Mouse (Mus musculus): Measurements from ENCODE around the gene Dlst. TPM values are rescaled to one million over a fixed set of nuclear protein-coding genes. Genes with fewer than 3 reads are reported as not detected.
A peak's percentile ranks its signal among the peaks of the same experiment; 100 is the strongest.

Gene Dlst
- total RNA-seq, 2 experiments from 2014 or later: 248 to 258 TPM

DNA sequence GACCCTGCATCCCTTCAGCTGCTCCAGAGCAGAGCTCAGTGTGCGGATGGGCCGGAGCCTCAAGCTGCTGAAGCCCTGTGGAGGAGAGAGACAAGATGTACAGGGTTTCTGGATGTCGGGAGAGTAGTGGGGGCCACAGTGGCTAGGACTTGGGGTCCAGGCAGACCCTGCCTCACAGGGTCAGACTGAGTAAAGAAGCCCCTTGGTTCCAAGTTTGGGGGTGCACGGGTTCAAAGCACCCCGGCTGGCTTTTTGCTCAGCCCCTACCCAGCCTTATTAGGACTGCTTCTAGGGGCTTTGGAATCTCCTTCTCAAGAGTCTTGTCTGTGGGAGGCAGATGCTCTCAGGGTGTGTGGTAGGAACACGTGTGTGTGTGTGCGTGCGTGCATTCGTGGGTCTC lies 36.2 kb downstream of the Dlst start:
- no peak for DNase-seq (ENCODE audit: low spot score in 2 of 2)

DNA sequence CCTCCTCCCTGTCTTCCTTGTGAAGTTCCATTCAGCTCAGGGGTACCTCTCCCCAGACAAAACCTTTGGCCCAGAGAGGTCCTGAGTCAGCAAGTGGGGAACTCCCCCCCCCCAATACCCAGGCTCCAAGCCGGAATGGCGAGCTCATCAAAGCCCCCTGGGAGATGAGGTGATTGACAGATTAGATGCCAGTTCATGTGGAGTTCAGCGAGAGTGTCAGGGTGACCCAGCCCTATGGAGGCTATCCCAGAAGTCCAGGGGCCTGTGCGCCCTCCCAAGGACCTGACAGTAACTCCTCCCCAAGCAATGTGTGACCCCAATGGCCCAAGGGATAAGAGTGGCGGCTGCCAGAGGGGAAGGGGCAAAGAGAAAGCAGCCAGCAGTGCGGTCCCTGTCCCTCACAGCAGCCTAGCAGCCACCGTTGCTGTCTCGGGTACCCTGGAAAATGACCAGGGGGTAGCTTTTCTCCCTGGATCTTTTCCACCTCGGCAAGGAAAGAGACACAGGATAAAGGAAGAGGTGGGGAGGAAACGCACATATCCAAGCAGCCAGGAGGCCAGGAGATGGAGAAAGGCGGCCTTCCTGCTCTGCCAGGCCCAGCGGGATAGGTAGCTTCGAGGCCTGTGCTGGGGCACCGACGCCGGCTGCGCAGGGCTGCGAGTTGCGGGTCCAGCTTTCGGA lies 39.8 kb downstream of the Dlst start:
- DNase-seq (ENCODE audit: low spot score in 2 of 2): no peak

DNA sequence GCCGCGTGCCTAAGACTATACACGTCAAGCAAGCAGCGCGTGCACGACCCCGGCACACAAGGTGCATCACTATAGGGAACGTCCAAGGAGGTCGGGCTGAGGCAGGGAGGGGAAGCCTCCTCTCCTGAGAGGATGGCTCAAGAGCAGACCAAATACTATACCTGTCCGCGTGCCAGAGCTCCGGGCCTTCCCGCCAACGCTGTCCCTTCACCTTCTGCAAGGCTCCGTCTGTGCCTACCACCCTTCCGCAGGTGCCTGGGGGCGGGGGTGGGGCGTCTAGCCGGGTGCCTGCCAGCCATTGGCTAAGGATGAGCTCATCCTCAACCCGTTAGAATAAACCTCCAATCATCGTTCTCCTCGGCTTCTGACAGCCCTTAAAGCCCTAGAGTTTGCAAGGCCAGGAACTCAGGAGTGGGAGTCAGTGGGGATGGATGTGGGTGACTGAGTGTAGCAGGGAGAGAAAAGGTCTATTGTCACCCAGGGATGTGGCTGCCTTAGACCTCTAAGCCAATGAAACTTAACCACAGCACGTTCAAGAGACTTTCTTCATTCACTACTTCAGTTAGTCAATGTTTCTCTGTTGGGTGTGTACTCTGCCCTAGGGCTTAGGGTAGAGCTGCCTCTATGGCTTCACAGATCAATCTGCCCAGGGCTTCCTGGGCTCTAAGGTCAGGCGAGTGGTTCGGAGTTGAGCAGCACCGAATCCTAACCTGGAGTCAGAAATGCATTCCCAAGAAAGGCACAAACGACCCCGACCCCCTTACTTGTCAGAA lies 40.6 kb downstream of the Dlst start, which contains the start of gene Rps6kl1:
Gene Rps6kl1, minus strand, starts transcription at position 263 of the 773 bp plus-strand sequence.
- DNase-seq (ENCODE audit: low spot score in 2 of 2): no peak

DNA sequence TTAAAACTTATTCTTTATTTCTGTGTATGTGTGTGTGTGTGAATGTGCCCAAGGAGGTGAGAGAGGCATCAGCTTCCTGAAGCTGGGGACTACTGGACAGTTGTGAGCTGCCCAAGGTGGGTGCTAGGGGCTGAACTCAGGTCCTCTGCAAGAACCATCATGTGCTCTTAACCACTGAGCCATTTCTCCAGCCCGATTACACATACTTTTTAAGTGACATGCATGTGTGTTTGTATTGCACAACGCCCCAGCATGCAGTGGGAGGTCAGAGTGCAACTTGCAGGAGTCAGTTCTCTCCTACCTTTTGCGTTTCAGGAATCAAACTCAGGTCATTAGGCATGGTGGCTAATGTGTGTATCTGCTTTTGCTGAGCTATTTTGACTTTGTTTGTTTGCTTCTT lies 42.4 kb downstream of the Dlst start:
- DNase-seq (ENCODE audit: low spot score in 2 of 2): no peak

DNA sequence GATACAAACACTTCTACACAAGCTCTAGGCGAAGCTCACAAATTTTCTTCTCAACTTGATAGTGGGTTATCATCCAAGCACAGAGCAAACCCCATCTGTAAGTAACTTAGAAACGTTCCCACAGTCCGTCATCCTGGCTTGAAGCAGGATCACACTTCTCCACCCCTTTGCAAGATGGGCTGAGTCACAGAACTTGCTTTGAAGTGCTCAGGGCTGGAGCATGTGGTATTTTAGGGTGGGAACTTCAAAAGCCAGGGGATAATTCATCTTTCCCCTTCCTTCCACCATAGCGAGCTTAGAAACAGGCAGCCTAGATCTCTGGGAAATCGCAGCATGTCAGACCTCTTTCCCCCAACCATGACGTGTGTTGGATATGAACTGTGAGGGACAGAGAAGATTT lies 45.7 kb downstream of the Dlst start:
- no peak for DNase-seq (ENCODE audit: low spot score in 2 of 2)

DNA sequence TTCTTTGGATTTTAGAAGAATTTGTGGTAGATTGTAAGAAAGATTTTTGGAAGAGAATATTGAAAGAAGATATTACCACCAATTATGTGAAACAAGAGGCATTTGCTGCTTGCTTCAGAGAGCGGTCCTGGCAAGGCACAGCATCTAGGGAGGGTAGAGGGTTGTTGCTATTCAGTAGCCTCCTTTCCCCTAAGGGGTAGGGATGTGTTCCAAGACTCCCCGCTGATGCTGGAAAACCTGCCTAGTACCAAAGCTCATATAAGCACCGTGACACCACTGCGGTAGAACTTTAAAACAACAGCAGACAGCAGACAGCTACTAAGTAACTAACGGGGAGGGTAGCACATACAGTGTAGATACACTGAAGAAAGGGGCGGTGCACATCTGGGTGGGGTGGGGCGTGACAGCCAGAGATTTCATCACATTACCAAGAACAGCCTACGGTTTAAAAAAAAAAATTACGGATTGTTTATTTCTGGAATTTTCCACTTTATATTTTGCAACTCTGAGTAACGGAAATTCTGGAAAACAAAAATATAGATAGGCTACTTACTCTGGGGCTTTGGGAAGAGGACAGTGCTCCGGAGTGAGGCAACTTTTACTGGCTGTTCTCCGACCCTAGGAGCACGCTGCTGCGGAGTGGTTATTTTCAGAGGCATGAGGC lies 47.3 kb downstream of the Dlst start:
- DNase-seq (ENCODE audit: low spot score in 2 of 2): no peak

DNA sequence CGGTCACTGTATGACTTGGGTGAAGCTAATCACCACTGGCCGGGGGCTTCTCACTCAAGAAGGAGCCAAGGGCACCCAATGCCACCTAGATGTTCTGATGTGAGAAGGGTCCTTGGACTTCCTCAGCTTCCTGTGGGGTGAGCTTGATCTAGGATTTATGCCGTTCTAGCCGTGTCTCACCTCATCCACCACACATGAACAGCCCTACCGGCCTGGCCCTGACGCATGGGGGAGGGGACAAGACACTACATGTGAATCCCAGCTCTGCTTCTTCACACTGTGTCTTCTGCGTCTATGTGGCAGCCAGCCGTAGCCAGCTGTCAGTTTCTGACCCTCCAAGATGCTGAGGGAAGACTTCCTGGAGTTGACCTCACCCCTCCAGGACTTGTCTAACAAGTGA lies 48.2 kb downstream of the Dlst start:
- no peak for DNase-seq (ENCODE audit: low spot score in 2 of 2)

DNA sequence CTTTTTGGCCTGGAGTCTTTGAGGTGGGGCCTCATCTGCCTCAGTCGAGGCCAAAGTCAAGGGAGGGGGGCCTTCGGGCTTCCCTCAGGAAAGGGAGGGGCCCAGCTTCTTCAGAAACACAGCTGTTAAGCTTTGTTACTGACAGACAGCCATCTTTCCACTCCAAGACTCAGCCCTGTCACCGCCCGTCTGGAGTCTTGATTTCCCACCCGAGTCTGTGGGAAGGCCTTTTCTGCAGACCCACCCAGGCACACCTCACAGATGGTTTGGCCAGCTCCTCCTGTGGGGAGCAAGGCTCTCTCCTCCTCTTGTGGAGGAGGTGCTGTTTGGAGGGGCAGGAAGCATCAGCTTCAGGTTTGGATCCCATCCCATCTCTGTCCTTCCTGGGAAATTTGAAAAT lies 49.0 kb downstream of the Dlst start:
- DNase-seq (ENCODE audit: low spot score in 2 of 2): no peak

DNA sequence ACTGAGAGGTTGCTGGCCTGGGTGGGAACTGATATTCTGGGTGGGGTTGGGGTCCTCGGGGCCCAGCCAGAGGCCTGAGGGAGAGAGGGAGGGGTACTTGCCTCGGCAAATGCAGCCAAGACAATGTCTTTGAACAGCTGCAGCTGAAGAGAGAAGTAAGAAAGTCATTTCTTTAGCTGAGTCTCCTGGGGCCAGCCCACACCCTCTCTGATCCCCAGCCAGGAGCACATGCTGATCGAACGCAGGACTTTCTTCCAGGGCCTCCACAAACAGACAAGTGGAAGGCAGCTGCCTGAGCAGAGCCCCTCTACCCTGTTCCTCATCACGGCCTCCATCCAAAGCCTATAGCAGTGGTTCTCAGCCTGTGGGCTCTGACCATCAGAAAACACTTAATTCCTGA lies 54.4 kb downstream of the Dlst start:
- DNase-seq (ENCODE audit: low spot score in 2 of 2): peak in 1 of 2 experiments; percentile 71

DNA sequence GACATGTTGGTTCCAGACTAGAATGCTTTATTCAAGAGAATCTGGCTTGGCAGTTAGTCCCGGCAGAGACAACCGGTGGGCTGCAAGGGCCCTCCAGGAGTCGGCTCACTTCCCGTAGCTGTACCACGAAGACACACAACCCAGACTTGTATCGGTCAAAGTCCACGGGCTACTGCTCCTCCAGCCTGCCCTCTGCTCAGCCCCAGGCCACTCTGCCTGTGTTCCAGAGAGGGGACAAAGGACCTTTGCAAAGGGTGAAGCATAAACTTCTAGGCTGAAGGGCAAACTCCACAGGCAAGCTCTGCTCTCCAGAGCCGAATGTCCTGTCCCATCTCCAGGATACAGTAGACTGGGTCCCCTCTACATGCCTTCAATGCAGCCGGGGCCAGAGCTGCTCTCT lies 56.0 kb downstream of the Dlst start:
- DNase-seq (ENCODE audit: low spot score in 2 of 2): no peak

DNA sequence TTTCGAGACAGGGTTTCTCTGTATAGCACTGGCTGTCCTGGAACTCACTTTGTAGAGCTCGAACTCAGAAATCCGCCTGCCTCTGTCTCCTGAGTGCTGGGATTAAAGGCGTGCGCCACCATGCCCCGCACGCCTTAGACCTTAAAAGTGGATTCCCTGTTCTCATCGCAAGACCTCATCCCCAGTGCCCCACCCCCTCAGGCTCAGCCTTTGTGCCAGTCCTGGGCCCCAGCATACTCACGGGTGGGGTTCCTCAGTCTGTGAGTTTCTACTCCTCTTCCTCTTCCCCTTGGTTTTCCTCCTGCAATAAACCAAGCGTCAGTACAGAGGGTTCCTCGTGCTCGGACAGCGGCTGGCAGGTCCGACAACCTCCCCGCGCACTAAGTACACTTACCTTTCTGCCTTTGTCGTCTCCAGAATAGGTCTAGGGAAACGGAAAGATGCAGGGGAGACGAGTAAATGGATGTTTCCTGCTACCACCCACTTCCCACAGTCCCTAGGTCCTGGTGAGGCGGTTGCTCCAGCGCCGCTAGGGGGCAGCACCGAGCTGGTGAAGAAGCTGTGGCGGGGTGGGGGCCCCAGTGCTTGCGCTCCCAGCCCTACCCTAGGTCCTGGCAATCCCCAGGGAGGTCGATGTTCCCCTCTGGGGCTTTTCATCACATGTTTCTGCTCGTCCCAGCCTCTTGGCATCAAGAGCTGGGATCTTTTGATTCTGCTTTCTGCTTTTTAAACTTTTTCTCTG lies 58.7 kb downstream of the Dlst start:
- peak; percentile 87 to 91 for DNase-seq (ENCODE audit: low spot score in 2 of 2)

DNA sequence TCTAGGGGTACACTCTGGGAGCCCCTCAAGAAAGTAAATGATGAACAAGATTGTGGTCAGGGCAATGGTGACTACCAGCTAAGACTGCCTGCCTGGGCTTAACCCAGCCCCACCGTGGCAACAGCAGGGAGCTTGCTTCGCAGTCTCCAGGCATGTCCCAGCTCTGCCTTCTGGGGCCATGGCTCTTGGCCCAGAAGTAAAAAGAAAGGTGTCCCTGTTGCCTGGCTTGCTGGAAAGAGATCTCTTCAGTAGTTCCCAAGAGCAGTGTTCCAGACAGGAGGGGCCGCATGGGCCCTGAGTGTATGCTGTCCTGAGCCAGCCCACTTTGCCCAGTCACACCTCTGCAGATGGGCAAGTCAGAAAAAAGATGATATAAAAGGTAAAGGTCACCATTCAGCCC lies 59.2 kb downstream of the Dlst start:
- DNase-seq (ENCODE audit: low spot score in 2 of 2): no peak

DNA sequence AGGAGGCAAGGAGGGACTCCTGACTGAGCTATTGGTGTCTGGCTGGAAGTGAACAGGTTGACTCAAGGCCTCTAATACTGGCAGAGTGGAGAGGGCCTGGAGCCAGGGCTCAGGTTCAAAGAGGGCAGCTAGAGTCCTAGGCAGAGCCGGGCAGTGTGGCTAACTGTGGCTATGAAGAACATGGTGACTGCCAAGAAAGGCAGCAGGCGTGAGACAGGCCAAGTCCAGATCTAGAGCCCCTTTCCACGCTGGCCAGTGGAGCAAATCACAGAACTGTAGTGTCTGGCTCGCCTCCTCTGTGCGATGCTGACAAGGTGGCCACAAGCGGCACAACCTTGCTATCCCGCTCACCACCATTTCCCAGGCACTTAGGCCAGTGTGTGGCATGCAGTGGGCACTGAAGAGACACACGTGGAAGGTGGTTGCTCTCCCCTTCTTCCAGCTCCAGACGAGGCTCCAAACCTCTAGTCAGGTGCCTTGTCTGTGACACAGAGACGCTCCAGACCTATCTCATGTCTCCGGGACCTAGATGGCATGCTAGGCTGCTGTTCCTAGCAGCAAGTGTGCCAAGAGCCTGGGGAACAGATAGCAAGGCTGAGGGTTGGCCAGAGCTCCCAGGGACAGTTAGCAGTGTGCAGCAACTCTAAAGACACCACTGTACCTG lies 59.8 kb downstream of the Dlst start:
- no peak for DNase-seq (ENCODE audit: low spot score in 2 of 2)

DNA sequence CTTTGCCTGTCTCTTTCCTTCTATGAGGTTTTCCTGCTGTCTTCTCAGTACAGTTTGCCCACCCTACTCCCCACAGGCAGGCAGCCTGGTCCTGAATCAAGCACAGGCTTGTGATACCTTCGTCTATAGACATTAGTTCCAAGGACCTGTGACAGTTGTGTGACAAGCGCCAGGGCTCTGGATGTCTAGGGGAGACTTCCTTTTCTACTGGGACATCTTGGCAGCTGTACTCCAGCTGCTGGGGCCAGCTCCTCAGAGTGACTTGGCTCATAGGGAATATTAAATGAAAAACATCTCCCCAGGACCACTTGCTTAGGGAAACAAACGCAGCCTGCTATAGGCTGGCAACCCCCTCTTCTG lies 60.3 kb downstream of the Dlst start:
- no peak for DNase-seq (ENCODE audit: low spot score in 2 of 2)

DNA sequence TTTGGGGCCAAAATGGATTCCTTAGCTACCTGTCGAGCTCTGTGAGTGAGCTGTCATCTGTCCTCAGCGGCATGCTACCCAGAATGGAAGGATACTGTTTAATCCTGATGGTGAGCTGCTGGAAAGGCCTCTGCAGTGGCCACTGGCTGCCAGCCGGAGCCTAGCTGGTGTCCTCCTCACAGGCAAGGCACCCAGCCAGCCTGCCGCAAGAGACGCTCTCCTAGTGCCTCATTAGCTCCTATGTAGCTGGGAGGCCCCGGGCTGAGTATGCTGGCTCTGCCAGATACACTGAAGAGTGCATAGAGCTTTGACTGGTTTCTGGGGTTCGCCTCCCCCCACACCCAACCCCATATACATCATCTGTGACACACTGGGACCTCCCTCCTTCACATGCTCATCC lies 63.4 kb downstream of the Dlst start:
- no peak for DNase-seq (ENCODE audit: low spot score in 2 of 2)

DNA sequence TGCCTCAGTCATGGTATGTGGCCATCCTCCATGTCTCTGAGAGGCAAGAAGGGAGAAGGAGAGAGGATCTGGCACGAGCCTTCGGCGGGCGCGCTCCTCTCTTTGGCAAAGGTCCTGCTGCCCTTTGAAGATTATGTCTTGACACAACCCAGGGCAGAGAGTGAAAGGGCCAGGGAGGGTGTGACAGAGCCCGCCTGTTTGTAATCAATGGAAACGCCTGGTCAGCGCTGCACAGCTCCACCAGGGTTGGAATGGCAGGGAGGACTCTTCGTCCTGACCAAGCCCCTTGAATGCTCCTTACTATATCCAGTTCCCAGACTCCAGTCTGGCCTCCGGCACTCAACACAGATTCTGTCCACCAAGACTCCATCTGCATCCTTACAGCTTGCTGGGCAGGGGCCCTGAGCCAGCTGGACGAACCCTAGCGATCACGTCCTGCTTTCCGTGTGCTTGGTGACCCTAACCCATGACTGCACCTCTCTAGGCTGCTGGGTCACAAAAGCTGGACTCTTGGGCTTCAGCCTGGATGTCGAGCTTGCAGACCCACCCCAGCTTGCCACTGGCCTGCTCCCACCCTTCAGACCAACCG lies 64.5 kb downstream of the Dlst start:
- DNase-seq (ENCODE audit: low spot score in 2 of 2): no peak

DNA sequence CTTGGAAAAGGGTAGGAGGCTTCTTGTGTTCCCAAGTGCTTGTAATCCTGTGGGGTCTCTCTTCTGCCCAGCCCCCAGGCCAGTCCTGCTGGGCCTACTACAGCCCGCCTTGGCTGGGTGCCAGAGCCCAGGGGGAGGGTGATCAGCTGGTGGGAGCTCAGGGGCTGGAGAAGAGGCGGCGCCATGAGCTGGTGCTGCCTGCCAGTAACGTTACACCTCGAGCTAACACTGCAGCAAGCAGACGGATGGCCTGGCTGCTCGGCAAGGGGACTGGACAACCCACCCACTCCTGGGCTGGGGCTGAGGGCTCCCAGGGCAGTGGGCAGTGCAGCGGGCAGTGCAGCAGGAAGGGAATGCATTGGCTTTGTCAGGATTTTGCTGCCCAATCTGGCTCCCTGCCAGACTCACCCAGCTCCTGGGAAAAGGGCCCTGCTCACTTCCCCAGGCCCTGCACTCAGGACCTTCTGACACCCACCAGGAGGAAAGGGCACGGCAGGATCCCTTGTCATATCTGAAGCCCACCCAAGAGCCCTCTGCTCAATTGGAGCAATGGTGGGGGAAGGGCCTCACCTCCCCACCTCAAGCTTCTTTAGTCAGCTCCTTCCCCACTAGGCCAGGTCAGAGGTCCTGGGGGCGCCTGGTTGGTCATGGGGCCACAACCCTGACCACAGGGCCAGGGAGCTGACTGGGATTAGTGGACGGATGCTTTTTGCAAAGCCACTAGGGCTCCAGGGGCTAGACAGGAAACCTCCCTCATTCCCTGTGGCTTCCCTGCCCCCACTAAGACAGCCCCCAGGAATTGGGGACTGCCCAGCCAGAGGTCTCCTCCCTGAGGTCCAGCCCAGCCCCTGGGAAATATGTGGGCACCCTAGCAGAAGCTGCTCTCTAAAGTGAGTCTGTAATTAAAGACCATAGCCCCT lies 65.6 kb downstream of the Dlst start:
- DNase-seq (ENCODE audit: low spot score in 2 of 2): no peak

DNA sequence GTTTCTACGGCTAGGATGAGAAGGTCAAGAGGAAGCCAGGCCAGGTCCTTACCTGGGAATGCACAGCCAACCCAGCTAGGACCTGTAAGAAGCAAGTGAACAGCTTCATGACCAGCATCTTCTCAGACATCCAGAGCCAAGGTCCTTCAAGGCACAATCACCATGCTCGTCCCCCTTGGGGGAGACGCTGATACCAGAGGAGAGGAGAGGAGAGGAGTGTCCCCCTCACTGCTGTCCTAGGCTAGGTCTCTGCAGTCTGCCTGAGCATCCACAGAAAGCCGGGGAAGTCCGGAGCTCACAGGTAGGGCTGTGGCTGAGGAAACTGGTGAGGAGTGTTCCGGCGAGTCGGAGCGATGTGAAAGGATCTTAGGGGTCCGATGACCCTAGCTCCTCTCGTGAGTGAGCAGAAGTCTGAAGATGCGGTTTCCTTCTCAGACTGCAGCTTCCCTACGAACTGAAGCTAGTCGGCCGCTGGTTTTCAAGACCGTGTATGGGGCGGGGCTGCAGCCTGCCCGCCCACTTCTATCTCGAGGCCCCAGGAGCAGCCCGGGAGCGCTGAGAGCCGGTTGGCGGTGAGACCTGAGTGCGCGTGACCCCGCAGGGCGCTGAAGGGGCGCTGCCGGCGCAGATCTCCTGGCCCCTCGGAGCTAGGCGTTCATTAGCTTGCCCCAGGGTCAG lies 66.4 kb downstream of the Dlst start:
- DNase-seq (ENCODE audit: low spot score in 2 of 2): peak in 1 of 2 experiments; percentile 63

DNA sequence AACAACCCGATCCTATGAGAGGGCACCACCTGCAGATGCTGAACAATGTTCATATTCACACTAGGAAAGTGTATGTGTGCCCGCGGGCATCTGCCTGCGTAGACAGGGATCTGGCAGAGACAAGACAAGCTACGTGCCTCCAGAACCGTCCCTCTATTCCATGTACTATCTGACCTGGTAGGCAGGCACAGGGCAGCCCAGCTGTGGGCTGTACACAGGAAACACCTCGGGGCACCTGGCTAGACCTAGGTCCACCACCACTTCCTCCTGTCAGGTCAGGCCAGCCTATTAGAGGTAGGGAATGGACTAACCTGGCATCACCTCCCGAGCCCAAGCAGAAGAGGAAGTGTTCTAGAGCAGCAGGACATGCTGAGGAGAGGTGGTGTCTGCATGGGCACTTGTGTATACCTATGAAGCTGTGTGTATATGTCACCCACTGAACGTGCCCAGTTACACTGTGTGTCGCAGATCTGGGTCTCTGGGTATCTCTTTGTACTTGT lies 67.2 kb downstream of the Dlst start, which contains the start of gene Pgf:
Gene Pgf, minus strand, starts transcription at position 51 of the 500 bp plus-strand sequence.
- DNase-seq (ENCODE audit: low spot score in 2 of 2): no peak

Data from gastrocnemius, postnatal 4 days (tissue).